Mouse (Mus musculus) erythroblast, adult 5-6 weeks (primary cell): ENCODE data around the gene H2-Eb2. TPM values are rescaled to one million over a fixed set of nuclear protein-coding genes. Genes with fewer than 3 reads are reported as not detected.

Experiments used
- total RNA-seq, 2 experiments: library from RNA; stranded (forward) in 1 of 2; stranded (reverse) in 1 of 2; fragments of 150-400 nt in 1 of 2; fragments of 200-764, 138-1000 nt in 1 of 2; gene quantifications; 2 replicates each; pipeline versions ENCODE4 v1.2.3 to v1.2.4; 2015 to 2017; ENCODE audit warnings: low replicate concordance in 2 of 2

The H2-Eb2 gene
- total RNA-seq, 2 experiments from 2014 or later = not detected

Other genes starting within 250 kb of the H2-Eb2 start
- 0.84 and 7.9 TPM in 2 replicates for gene H2-Oa, start 233.3 kb upstream of the H2-Eb2 start, total RNA-seq (2015; ENCODE audit: low replicate concordance)
- gene H2-Oa, start 233.3 kb upstream of the H2-Eb2 start, total RNA-seq (2017; ENCODE audit: low replicate concordance) = 1.1 TPM in 1 of 2 replicates, not detected in the other
- gene H2-DMa, start 206.1 kb upstream of the H2-Eb2 start, total RNA-seq (2015; ENCODE audit: low replicate concordance) = 15.9 and 37.5 TPM in 2 replicates
- 11.7 and 13.3 TPM in 2 replicates for gene H2-DMa, start 206.1 kb upstream of the H2-Eb2 start, total RNA-seq (2017; ENCODE audit: low replicate concordance)
- 36.1 and 75.0 TPM in 2 replicates for gene Brd2, start 203.0 kb upstream of the H2-Eb2 start, total RNA-seq (2015; ENCODE audit: low replicate concordance)
- 114 and 135 TPM in 2 replicates for gene Brd2, start 203.0 kb upstream of the H2-Eb2 start, total RNA-seq (2017; ENCODE audit: low replicate concordance)
- 2.5 TPM in 1 of 2 replicates, not detected in the other for gene H2-DMb2, start 182.4 kb upstream of the H2-Eb2 start, total RNA-seq (2015; ENCODE audit: low replicate concordance)
- 3.2 and 3.6 TPM in 2 replicates for gene H2-DMb2, start 182.4 kb upstream of the H2-Eb2 start, total RNA-seq (2017; ENCODE audit: low replicate concordance)
- 6.1 and 9.6 TPM in 2 replicates for gene H2-DMb1, start 172.6 kb upstream of the H2-Eb2 start, total RNA-seq (2015; ENCODE audit: low replicate concordance)
- gene H2-DMb1, start 172.6 kb upstream of the H2-Eb2 start, total RNA-seq (2017; ENCODE audit: low replicate concordance) = 7.1 and 15.8 TPM in 2 replicates
- 6.9 and 12.1 TPM in 2 replicates for gene Tap1, start 138.1 kb upstream of the H2-Eb2 start, total RNA-seq (2015; ENCODE audit: low replicate concordance)
- 13.3 and 24.7 TPM in 2 replicates for gene Tap1, start 138.1 kb upstream of the H2-Eb2 start, total RNA-seq (2017; ENCODE audit: low replicate concordance)
- 16.1 and 55.0 TPM in 2 replicates for gene Psmb9, start 137.9 kb upstream of the H2-Eb2 start, total RNA-seq (2015; ENCODE audit: low replicate concordance)
- 17.2 and 29.1 TPM in 2 replicates for gene Psmb9, start 137.9 kb upstream of the H2-Eb2 start, total RNA-seq (2017; ENCODE audit: low replicate concordance)
- gene Psmb8, start 127.9 kb upstream of the H2-Eb2 start, total RNA-seq (2015; ENCODE audit: low replicate concordance) = 35.5 and 50.4 TPM in 2 replicates
- gene Psmb8, start 127.9 kb upstream of the H2-Eb2 start, total RNA-seq (2017; ENCODE audit: low replicate concordance) = 34.0 and 37.2 TPM in 2 replicates
- 0.38 and 5.2 TPM in 2 replicates for gene Tap2, start 122.1 kb upstream of the H2-Eb2 start, total RNA-seq (2015; ENCODE audit: low replicate concordance)
- gene Tap2, start 122.1 kb upstream of the H2-Eb2 start, total RNA-seq (2017; ENCODE audit: low replicate concordance) = 7.8 and 11.2 TPM in 2 replicates
- 4.8 and 8.1 TPM in 2 replicates for gene H2-Ob, start 86.8 kb upstream of the H2-Eb2 start, total RNA-seq (2015; ENCODE audit: low replicate concordance)
- 1.4 TPM in 1 of 2 replicates, not detected in the other for gene H2-Ob, start 86.8 kb upstream of the H2-Eb2 start, total RNA-seq (2017; ENCODE audit: low replicate concordance)
- gene H2-Ab1, start 68.0 kb upstream of the H2-Eb2 start, total RNA-seq (2015; ENCODE audit: low replicate concordance) = 60.8 and 138 TPM in 2 replicates
- gene H2-Ab1, start 68.0 kb upstream of the H2-Eb2 start, total RNA-seq (2017; ENCODE audit: low replicate concordance) = 38.6 and 79.7 TPM in 2 replicates
- 92.2 and 127 TPM in 2 replicates for gene H2-Aa, start 37.8 kb upstream of the H2-Eb2 start, total RNA-seq (2015; ENCODE audit: low replicate concordance)
- gene H2-Aa, start 37.8 kb upstream of the H2-Eb2 start, total RNA-seq (2017; ENCODE audit: low replicate concordance) = 32.1 and 32.2 TPM in 2 replicates
- 6.5 and 9.8 TPM in 2 replicates for gene H2-Eb1, start 19.8 kb upstream of the H2-Eb2 start, total RNA-seq (2015; ENCODE audit: low replicate concordance)
- gene H2-Eb1, start 19.8 kb upstream of the H2-Eb2 start, total RNA-seq (2017; ENCODE audit: low replicate concordance) = 15.9 and 53.1 TPM in 2 replicates
- gene Btnl2, start 29.2 kb downstream of the H2-Eb2 start, total RNA-seq (2015; ENCODE audit: low replicate concordance) = 0.96 TPM in 1 of 2 replicates, not detected in the other
- gene Btnl2, start 29.2 kb downstream of the H2-Eb2 start, total RNA-seq (2017; ENCODE audit: low replicate concordance) = 0.09 and 0.42 TPM in 2 replicates
- not detected in 2 replicates for gene Btnl1, start 51.5 kb downstream of the H2-Eb2 start, total RNA-seq (2015; ENCODE audit: low replicate concordance)
- gene Btnl1, start 51.5 kb downstream of the H2-Eb2 start, total RNA-seq (2017; ENCODE audit: low replicate concordance) = not detected in 2 replicates
- gene BC051142, start 73.2 kb downstream of the H2-Eb2 start, total RNA-seq (2015; ENCODE audit: low replicate concordance) = not detected in 2 replicates
- gene BC051142, start 73.2 kb downstream of the H2-Eb2 start, total RNA-seq (2017; ENCODE audit: low replicate concordance) = not detected in 2 replicates
- 0.84 TPM in 1 of 2 replicates, not detected in the other for gene Btnl4, start 151.7 kb downstream of the H2-Eb2 start, total RNA-seq (2015; ENCODE audit: low replicate concordance)
- not detected in 2 replicates for gene Btnl4, start 151.7 kb downstream of the H2-Eb2 start, total RNA-seq (2017; ENCODE audit: low replicate concordance)
- gene Btnl6, start 191.7 kb downstream of the H2-Eb2 start, total RNA-seq (2015; ENCODE audit: low replicate concordance) = not detected in 2 replicates
- gene Btnl6, start 191.7 kb downstream of the H2-Eb2 start, total RNA-seq (2017; ENCODE audit: low replicate concordance) = 0.77 TPM in 1 of 2 replicates, not detected in the other
- gene Notch4, start 238.6 kb downstream of the H2-Eb2 start, total RNA-seq (2015; ENCODE audit: low replicate concordance) = not detected in 2 replicates
- not detected in 2 replicates for gene Notch4, start 238.6 kb downstream of the H2-Eb2 start, total RNA-seq (2017; ENCODE audit: low replicate concordance)